Mouse (Mus musculus) C2C12 (cell line): ENCODE results near the gene St7l. TPM values are rescaled to one million over a fixed set of nuclear protein-coding genes. Genes with fewer than 3 reads are reported as not detected.

Source experiments
- H3K27me3 ChIP-seq: one replicate; pipeline ENCODE4 v1.6.1; 2011; ENCODE audit not compliant: control insufficient read depth, insufficient read depth, insufficient read length
- H3K36me3 ChIP-seq: one replicate; pipeline ENCODE4 v1.6.1; 2011; ENCODE audit not compliant: control insufficient read depth, insufficient read depth
- H3K4me3 ChIP-seq: one replicate; pipeline ENCODE4 v1.5.1; 2011; ENCODE audit warnings: mild to moderate bottlenecking, control low read depth; ENCODE audit not compliant: poor library complexity, insufficient read depth, severe bottlenecking
- H3K79me2 ChIP-seq: one replicate; pipeline ENCODE4 v1.6.1; 2011; ENCODE audit not compliant: control insufficient read depth, insufficient read depth
- H3K79me3 ChIP-seq: one replicate; pipeline ENCODE4 v1.6.1; 2011; ENCODE audit warnings: low read depth, control low read depth
- H3ac ChIP-seq: one replicate; pipeline ENCODE3; 2011; ENCODE audit warnings: low read depth; ENCODE audit not compliant: control insufficient read depth, insufficient read length
- CEBPB ChIP-seq: IDR thresholded peaks from one replicate; pipeline ENCODE4 v1.6.1; 2011; ENCODE audit warnings: low read depth, mild to moderate bottlenecking, control low read depth, moderate library complexity
- CTCF ChIP-seq: IDR thresholded peaks from one replicate; pipeline ENCODE4 v1.5.1; 2011; ENCODE audit not compliant: control insufficient read depth, insufficient read depth, insufficient read length
- FOSL1 ChIP-seq: IDR thresholded peaks from one replicate; pipeline ENCODE4 v1.8.0; 2011; ENCODE audit warnings: mild to moderate bottlenecking, low read length; ENCODE audit not compliant: poor library complexity, insufficient read depth, severe bottlenecking
- MAX ChIP-seq: IDR thresholded peaks from one replicate; pipeline ENCODE4 v1.6.1; 2011; ENCODE audit warnings: mild to moderate bottlenecking, control low read depth
- MYOD1 ChIP-seq: IDR thresholded peaks from one replicate; pipeline ENCODE4 v1.6.1; 2011; ENCODE audit warnings: low read depth; ENCODE audit not compliant: control insufficient read depth, insufficient read length
- MYOG ChIP-seq: IDR thresholded peaks from one replicate; pipeline ENCODE4 v1.6.1; 2011; ENCODE audit not compliant: control insufficient read depth, insufficient read length; ENCODE audit errors: extremely low read depth
- USF1 ChIP-seq: IDR thresholded peaks from one replicate; pipeline ENCODE4 v1.6.1; 2011; ENCODE audit warnings: low read depth, mild to moderate bottlenecking, control low read depth, moderate library complexity
- polyA plus RNA-seq: library from polyadenylated mRNA; unstranded; fragments of >200 nt; fragmentation: generic; extraction: Trizol; gene quantifications from one replicate; pipeline ENCODE4 v1.2.1, GENCODE M21; 2012; ENCODE audit warnings: missing spikeins

The St7l gene
- polyA plus RNA-seq, 1 experiment, result 9.8 TPM

DNA sequence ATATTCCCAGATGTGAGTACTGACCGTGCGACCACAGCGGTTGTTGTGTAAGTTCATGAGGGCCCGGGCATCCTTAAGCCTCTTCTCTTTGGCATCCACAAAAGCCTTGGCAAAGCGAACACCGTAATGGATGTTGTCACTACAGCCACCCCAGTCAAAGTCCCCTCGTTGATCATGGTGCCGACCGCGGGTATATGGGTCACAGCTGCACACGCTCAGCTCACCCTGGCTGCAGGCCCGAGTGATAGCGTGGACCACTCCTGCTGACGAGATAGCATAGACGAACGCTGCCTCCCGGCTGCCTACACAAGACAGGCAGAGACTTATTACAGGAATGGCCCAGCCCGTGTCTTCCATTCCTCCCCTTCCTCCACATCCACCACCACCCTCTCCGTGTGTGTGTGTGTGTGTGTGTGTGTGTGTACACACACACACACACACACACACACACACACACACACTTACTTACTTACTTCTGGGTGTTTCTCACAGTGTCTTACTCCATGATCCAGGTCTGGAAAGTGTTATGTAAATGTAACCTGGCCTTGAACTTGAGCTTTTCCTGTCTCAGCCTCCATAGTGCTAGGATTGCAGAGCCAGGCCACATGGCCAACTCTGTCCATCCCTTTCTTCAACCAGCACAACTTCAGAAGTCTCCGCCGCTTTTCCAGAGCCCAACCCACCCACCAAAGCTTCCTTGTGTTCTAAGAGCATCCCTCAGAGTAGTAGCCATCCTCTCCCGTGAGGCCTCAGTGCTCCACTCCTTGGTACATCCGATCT is 89.3 kb downstream of the St7l start:
- no peaks in the 10 kb centered on the region for H3K79me3 ChIP-seq
- no peaks in the 10 kb centered on the region for H3K36me3 ChIP-seq
- no peaks in the 10 kb centered on the region for H3K27me3 ChIP-seq
- no peaks in the 10 kb centered on the region for H3K79me2 ChIP-seq
- H3K4me3 ChIP-seq, result no peak overlapping the region
- TF ChIP-seq USF1 (no peak), CTCF (no peak), MYOD1 (no peak), CEBPB (no peak), FOSL1 (no peak), MAX (no peak), MYOG (no peak)
- H3ac ChIP-seq, result no peak overlapping the region

DNA sequence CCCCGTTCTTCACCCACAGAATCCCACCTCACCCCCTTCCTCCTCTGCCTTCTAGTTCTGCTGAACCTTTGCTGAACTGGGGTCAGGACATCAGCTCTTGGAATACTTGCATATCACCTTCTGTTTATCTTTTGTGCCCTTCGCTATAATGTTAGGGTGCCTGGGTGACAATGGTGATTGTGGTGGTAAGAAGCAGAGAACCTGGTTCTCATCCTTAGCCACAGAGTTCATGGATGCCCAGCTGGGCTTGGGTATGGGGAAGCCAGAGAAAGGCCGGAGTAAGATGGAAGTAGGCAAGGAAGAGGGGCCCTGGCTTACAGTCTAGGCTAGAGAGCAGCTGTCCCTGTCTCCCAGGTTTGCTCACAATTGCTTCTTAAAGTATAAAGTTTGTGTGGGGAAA is 90.3 kb downstream of the St7l start:
- TF ChIP-seq MAX (no peak), FOSL1 (no peak), MYOG (no peak), CEBPB (no peak), CTCF (no peak), MYOD1 (no peak), USF1 (no peak)
- Histone ChIP-seq H3K79me2 (no peaks in the 10 kb centered on the region), H3K27me3 (peaks cover 5% of the 10 kb centered on the region), H3K79me3 (no peaks in the 10 kb centered on the region), H3ac (no peak overlapping the region), H3K36me3 (no peaks in the 10 kb centered on the region), H3K4me3 (no peak overlapping the region)

DNA sequence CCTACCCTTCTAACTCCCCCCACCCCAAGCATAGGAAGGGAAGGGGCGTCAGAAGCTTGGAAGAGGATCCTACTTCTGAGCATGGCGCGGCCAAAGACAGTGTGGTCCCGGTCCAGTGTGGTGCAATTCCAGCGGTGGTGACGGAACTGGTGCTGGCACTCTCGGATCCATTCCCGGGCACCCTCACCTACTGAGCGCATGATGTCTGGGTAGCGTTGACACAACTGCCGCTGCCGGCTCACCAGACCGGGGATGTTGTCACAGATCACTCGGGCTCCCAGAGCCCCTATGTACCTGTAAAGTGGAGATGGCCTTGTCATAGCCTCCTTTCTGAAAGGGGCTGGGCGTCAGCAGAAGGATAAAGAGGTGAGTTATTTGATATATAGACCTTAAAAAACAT is 90.7 kb downstream of the St7l start:
- H3K27me3 ChIP-seq, result peaks cover 5% of the 10 kb centered on the region
- no peaks in the 10 kb centered on the region for H3K79me2 ChIP-seq
- H3K4me3 ChIP-seq, result no peak overlapping the region
- TF ChIP-seq MYOG (no peak), FOSL1 (no peak), CTCF (no peak), MYOD1 (no peak), CEBPB (no peak), USF1 (no peak), MAX (no peak)
- H3ac ChIP-seq, result no peak overlapping the region
- no peaks in the 10 kb centered on the region for H3K79me3 ChIP-seq
- H3K36me3 ChIP-seq, result no peaks in the 10 kb centered on the region

DNA sequence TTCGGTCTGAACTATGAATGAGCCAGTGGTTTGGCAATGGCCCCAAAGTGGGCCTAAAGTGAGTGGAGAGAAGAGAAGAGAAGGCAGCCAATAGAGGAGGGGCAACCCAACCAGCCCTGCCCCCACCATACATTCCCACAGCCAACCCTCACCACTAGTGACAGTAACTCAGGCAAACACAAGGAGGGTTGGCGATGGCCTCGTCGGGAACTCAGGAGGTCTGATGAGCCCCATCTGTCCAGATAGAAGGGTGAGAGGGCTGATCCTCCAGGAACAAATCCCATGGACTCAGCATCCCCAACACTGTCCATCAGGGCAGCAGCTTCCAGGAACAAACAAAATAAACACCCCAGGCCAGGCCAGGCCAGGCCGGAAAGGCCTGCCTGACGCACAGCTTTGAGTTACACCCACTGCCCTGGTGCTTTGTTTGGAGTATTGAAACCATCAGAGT is 92.4 kb downstream of the St7l start:
- no peaks in the 10 kb centered on the region for H3K36me3 ChIP-seq
- peaks cover 13% of the 10 kb centered on the region for H3K27me3 ChIP-seq
- no peak overlapping the region for H3ac ChIP-seq
- H3K4me3 ChIP-seq, result no peak overlapping the region
- H3K79me3 ChIP-seq, result no peaks in the 10 kb centered on the region
- H3K79me2 ChIP-seq, result no peaks in the 10 kb centered on the region
- TF ChIP-seq MAX (no peak), MYOG (no peak)

DNA sequence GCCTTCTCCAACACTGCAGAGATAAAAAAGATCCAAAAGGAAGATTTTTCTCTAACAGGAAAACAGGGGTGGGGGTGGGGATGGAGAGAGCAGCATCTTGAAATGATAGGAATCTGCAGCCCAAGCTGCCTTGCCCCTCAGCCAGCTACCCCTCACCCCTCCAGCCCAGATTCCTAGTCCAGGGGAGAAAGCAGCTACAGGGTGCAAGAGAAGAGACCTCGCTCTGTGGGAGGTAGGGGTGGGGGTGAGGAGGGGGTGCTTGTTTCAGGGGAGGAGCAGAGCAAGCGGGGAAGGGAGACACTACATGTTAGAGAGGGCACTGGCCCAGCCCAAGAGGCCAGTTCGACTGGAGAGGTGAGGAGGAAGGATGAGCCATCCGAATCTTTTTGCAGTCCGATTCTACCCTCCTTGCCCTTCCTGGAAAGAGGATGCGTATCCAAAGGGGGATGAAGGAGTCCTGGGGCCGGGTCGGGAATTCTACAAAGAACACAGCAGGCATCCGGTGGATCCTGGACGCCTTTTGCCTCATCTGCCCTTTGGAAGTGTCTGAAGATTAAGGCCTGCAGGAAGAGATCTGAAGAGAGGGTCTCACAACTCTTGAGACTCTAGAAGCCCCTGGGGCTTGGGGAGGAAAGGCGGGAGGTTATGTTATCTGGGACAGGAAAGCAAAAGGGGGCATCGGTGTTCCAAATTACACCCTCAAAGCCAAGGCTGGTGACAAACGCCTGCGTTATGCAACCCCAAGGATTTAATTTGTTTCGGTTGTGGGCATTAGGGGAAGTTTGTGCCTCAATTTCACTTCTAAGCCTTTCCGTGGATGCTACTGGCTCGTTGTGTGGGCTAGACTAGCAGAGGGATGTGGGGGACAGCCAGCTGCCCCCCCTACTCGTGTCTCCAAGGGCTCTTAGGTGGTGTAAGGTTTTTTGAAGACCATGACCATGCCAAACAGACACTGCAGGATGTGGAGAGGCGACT is 96.5 kb downstream of the St7l start:
- H3K27me3 ChIP-seq, result peaks cover 37% of the 10 kb centered on the region
- TF ChIP-seq MYOD1, result no peak
- no peak for TF ChIP-seq USF1
- TF ChIP-seq MAX, result no peak
- no peak for TF ChIP-seq FOSL1
- no peak for TF ChIP-seq CTCF
- no peak for TF ChIP-seq CEBPB
- no peak for TF ChIP-seq MYOG
- no peak overlapping the region for H3ac ChIP-seq
- H3K36me3 ChIP-seq, result no peaks in the 10 kb centered on the region
- H3K79me3 ChIP-seq, result no peaks in the 10 kb centered on the region
- no peak overlapping the region for H3K4me3 ChIP-seq
- H3K79me2 ChIP-seq, result no peaks in the 10 kb centered on the region
